Mouse (Mus musculus): Measurements from ENCODE around the gene Olfm3. TPM values are rescaled to one million over a fixed set of nuclear protein-coding genes. Genes with fewer than 3 reads are reported as not detected.
A peak's percentile ranks its signal among the peaks of the same experiment; 100 is the strongest.

Gene Olfm3
- polyA plus RNA-seq, 1 experiment from 2014 or later: 2.7 TPM

DNA sequence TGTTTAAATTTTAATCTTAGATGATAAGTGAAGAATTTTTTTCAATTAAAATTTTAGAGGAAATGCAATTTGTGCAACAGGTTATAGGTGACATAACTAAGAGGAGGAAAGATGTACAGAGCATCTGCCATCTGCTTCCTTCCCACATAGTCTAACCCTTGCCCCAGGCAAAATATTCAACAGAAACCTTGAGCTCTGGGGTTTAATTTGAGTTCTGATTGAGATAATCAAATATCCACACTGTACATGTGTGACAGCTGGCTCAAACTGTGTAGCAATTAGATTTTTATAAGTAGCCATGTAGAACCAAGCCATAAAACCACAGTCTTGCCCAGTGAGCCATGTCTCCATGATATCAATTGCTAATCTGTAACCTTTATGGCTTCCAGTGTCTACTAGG is 179.1 kb downstream of the Olfm3 start:
- Histone ChIP-seq H3K27ac (no peak overlapping the region), H3K36me3 (no peaks in the 10 kb centered on the region), H3K27me3 (no peaks in the 10 kb centered on the region), H3K4me2 (replicated peaks) (no peak overlapping the region), H3K4me1 (peaks cover 4% of the 10 kb centered on the region; the same call in 1 of the 2 replicates), H3K9me3 (replicated peaks) (no peaks in the 10 kb centered on the region), H3K9ac (no peak overlapping the region), H3K4me3 (no peak overlapping the region)
- no peak; the same call in 1 of the 2 replicates for ATAC-seq (ENCODE audit: low FRiP score)

DNA sequence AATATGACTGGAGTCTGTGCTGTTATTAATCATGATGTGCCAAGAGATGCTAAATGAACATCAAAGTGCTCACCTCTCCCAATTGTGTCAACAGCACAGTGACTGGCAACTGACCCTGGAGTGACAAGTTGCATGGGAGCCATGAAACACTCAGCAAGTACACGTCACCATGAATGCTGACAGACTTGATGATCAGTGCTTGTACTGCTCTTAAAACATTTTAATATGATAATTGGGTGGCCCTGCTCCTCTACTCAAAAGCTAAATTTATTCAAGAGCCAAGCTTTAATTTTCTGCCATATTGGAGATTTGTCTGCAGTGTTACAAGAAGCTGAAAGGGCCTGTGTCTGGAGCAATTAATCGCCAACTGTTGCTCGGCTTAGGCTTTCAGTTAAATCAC is 184.4 kb downstream of the Olfm3 start:
- no peak overlapping the region for H3K9ac ChIP-seq
- ATAC-seq (ENCODE audit: low FRiP score): no peak
- H3K36me3 ChIP-seq: no peaks in the 10 kb centered on the region
- WGBS: 83% methylated on average over 3 of the region's 3 CpGs
- H3K9me3 ChIP-seq (replicated peaks): no peaks in the 10 kb centered on the region
- no peak overlapping the region for H3K27ac ChIP-seq
- no peak overlapping the region for H3K4me3 ChIP-seq
- H3K27me3 ChIP-seq: no peaks in the 10 kb centered on the region
- H3K4me1 ChIP-seq: no peaks in the 10 kb centered on the region
- no peak overlapping the region for H3K4me2 ChIP-seq (replicated peaks)

DNA sequence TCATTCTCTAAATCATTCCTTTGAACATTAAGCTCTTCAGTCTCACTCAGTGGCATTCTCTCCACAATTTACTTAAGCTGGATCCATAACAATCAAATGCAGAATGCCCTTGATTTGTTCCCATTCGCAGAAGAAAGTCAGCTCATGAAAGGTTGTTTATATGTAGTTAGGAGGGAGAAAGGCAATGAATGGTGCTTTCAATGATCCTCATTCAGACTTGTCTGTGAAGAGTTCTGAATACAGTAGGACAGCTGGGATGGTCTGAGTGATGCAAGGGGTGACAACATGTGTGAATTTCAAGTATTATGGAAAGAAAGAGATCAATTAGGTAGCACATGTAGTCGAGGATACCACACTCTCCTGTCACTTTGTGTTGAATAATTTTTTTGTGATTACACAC is 186.8 kb downstream of the Olfm3 start:
- no peak overlapping the region for H3K27ac ChIP-seq
- no peaks in the 10 kb centered on the region for H3K36me3 ChIP-seq
- H3K9ac ChIP-seq: no peak overlapping the region
- H3K9me3 ChIP-seq (replicated peaks): no peaks in the 10 kb centered on the region
- no peak overlapping the region for H3K4me3 ChIP-seq
- WGBS: 53% methylated on average over 2 of the region's 2 CpGs
- no peak overlapping the region for H3K4me2 ChIP-seq (replicated peaks)
- no peak for ATAC-seq (ENCODE audit: low FRiP score)
- no peaks in the 10 kb centered on the region for H3K27me3 ChIP-seq
- H3K4me1 ChIP-seq: no peaks in the 10 kb centered on the region

- no peak overlapping the region for H3K9ac ChIP-seq
- WGBS: 75% methylated on average over 3 of the region's 3 CpGs
- no peak overlapping the region for H3K4me2 ChIP-seq (replicated peaks)
- H3K9me3 ChIP-seq (replicated peaks): no peaks in the 10 kb centered on the region
- H3K4me1 ChIP-seq: no peaks in the 10 kb centered on the region
- H3K27me3 ChIP-seq: no peaks in the 10 kb centered on the region
- H3K36me3 ChIP-seq: no peaks in the 10 kb centered on the region
- no peak overlapping the region for H3K4me3 ChIP-seq
- no peak for ATAC-seq (ENCODE audit: low FRiP score)
- no peak overlapping the region for H3K27ac ChIP-seq
These were observed 191.6 kb downstream of the Olfm3 start for GRCm38 (mm10) chr3:115095496-115095895.

- 88% methylated on average over 1 of the region's 1 CpGs for WGBS
- Histone ChIP-seq H3K27me3 (no peaks in the 10 kb centered on the region), H3K27ac (no peak overlapping the region), H3K4me3 (no peak overlapping the region), H3K36me3 (no peaks in the 10 kb centered on the region), H3K9me3 (replicated peaks) (no peaks in the 10 kb centered on the region), H3K4me1 (no peaks in the 10 kb centered on the region), H3K9ac (no peak overlapping the region), H3K4me2 (replicated peaks) (no peak overlapping the region)
- ATAC-seq (ENCODE audit: low FRiP score): no peak
These were observed 195.7 kb downstream of the Olfm3 start for GRCm38 (mm10) chr3:115099590-115099989.

GRCm38 (mm10) chr3:115104155-115104801 is 200.4 kb downstream of the Olfm3 start:
- Histone ChIP-seq H3K4me1 (no peaks in the 10 kb centered on the region), H3K4me3 (no peak overlapping the region), H3K9ac (no peak overlapping the region), H3K4me2 (replicated peaks) (no peak overlapping the region), H3K36me3 (no peaks in the 10 kb centered on the region), H3K27ac (no peak overlapping the region), H3K9me3 (replicated peaks) (no peaks in the 10 kb centered on the region), H3K27me3 (no peaks in the 10 kb centered on the region)
- ATAC-seq (ENCODE audit: low FRiP score): peak; percentile 71; the same call in 1 of the 2 replicates
- 70% methylated on average over 2 of the region's 2 CpGs for WGBS

DNA sequence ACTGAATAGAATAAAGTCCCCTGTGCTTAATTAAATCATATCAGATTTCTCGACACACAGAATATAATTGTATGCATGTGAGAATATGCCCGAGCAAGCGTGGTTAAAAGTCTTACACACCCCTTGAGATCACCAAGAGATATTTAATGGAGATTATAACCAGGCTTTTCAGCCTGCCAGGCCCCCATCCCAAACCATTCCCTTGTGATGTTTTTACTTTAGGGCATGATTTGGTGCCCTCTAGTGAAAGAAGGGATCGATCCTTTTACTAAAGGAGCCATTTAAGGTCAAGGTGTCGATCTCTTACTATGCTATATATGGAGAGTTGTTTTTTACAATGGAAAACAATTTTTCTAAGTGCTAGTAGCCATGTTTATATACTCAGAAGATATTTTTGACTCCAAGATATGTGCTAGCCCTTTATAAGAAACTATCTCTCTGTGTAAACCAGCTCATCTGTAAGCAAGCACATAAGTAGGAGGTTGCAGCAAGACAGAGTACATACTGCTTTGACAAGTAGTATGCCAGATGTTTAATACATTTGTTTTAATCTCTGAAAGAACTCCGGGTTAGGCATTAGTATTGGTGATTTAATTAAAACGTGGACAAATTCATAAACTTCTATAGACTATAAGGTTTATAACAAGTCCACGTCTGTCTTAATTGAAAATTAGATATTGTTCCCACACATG is 201.1 kb downstream of the Olfm3 start:
- Histone ChIP-seq H3K9me3 (replicated peaks) (no peaks in the 10 kb centered on the region), H3K4me1 (no peaks in the 10 kb centered on the region), H3K9ac (no peak overlapping the region), H3K36me3 (no peaks in the 10 kb centered on the region), H3K4me3 (no peak overlapping the region), H3K27me3 (no peaks in the 10 kb centered on the region), H3K4me2 (replicated peaks) (no peak overlapping the region), H3K27ac (no peak overlapping the region)
- peak; percentile 72 for ATAC-seq (ENCODE audit: low FRiP score)
- 30% methylated on average over 8 of the region's 8 CpGs for WGBS

DNA sequence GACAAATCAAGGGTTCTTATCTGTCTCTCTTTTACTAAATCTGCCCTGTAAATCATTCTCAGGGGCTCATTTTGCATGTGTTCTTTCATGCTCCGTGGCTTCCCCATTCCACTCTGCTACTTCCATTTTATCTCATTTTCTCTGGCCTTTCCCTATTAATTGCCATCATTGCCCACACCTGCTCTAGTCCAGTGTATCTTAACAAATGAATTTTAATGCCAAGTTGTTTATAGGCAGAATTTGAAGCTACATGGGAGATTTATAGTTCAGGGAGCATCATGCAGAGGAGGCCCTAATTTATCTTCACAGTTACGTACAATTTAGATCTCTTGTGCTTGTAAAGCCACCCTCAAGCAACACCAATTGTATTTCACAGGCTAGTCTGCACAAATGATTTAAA is 241.8 kb downstream of the Olfm3 start:
- no peaks in the 10 kb centered on the region for H3K27me3 ChIP-seq
- peak; percentile 79 for ATAC-seq (ENCODE audit: low FRiP score)
- no peaks in the 10 kb centered on the region for H3K9me3 ChIP-seq (replicated peaks)
- H3K4me1 ChIP-seq: no peaks in the 10 kb centered on the region
- no peaks in the 10 kb centered on the region for H3K36me3 ChIP-seq
- no peak overlapping the region for H3K27ac ChIP-seq
- H3K4me3 ChIP-seq: no peak overlapping the region
- WGBS: 56% methylated on average over 2 of the region's 2 CpGs
- H3K9ac ChIP-seq: no peak overlapping the region
- no peak overlapping the region for H3K4me2 ChIP-seq (replicated peaks)

DNA sequence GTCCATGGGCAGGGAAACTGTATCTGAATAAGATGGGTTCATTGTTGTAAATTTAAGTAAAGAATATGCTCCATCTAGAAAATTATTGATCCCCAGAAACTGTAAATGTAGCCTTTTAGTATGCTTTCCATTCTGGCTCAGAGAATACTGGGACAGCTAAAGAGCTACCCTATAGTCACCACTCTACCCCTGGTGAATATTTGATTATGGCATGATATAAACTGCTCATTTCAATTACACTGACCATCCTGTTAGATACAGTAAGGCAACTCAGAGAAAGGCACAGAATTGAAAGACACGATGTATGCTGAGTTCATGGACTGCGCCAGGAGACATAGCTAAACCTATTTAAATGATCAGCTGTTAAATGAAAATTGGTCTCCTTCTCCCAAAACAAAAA is 242.4 kb downstream of the Olfm3 start:
- no peaks in the 10 kb centered on the region for H3K36me3 ChIP-seq
- no peak overlapping the region for H3K4me3 ChIP-seq
- H3K4me2 ChIP-seq (replicated peaks): no peak overlapping the region
- H3K27me3 ChIP-seq: no peaks in the 10 kb centered on the region
- no peaks in the 10 kb centered on the region for H3K4me1 ChIP-seq
- H3K9ac ChIP-seq: no peak overlapping the region
- ATAC-seq (ENCODE audit: low FRiP score): peak; percentile 29; the same call in 1 of the 2 replicates
- WGBS: 82% methylated on average over 2 of the region's 2 CpGs
- H3K9me3 ChIP-seq (replicated peaks): no peaks in the 10 kb centered on the region
- H3K27ac ChIP-seq: no peak overlapping the region

- H3K9me3 ChIP-seq (replicated peaks): no peaks in the 10 kb centered on the region
- no peaks in the 10 kb centered on the region for H3K27me3 ChIP-seq
- no peak overlapping the region for H3K4me3 ChIP-seq
- no peaks in the 10 kb centered on the region for H3K36me3 ChIP-seq
- no peak overlapping the region for H3K9ac ChIP-seq
- WGBS: 80% methylated on average over 3 of the region's 3 CpGs
- no peaks in the 10 kb centered on the region for H3K4me1 ChIP-seq
- H3K27ac ChIP-seq: no peak overlapping the region
- no peak overlapping the region for H3K4me2 ChIP-seq (replicated peaks)
- 0 out of 2 replicates have a peak, but pooled peaks have one; percentile 32 for ATAC-seq (ENCODE audit: low FRiP score)
These were observed 255.1 kb downstream of the Olfm3 start for GRCm38 (mm10) chr3:115158903-115159473.

GRCm38 (mm10) chr3:115174625-115175024 is 270.7 kb downstream of the Olfm3 start:
- Histone ChIP-seq H3K9ac (no peak overlapping the region), H3K36me3 (no peaks in the 10 kb centered on the region), H3K9me3 (replicated peaks) (no peaks in the 10 kb centered on the region), H3K4me2 (replicated peaks) (no peak overlapping the region), H3K4me1 (no peaks in the 10 kb centered on the region), H3K27me3 (no peaks in the 10 kb centered on the region), H3K4me3 (no peak overlapping the region), H3K27ac (no peak overlapping the region)
- no peak for ATAC-seq (ENCODE audit: low FRiP score)
- WGBS: 83% methylated on average over 7 of the region's 7 CpGs

Measured in hindbrain, embryonic 12.5 days (tissue).